In the genomic region with DNA sequence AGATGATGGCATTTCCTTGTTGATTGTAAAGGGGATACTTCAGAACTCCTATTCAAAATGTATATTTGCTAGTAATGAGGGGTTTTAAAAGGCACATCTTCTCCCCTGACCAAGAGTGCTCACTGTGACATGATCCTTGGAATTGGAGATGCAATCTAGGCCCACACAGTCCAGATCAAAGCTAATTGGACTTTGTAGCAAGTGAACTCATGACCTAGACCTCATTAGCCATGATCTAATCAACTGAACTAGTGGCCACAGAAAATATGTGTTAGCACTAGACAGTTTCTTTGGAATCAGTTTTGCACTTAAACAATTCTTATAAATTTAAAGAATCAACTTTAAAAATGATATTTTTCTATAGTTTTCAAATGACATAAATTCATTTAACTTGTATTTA, we compare ENCODE assay signal across 24 mouse cellular contexts.
A peak's percentile ranks its signal among the peaks of the same experiment; 100 is the strongest.
DNase-seq lines count a peak whose midpoint lies in the region; ATAC-seq and TF ChIP-seq lines count a peak whose summit lies in the region.
"Had no signal": no experiment of that assay in that cellular context is flagged by ENCODE, and none has a peak within 500 bp of the region (broad histone marks: within the 10 kb centered on the region; RNA-seq: fewer than 3 reads in every experiment).

No protein-coding gene starts in this region.

- no peaks in the 10 kb centered on the region for H3K27me3 ChIP-seq in intestine, postnatal 0 days (replicated peaks; ENCODE audit: control insufficient read depth, insufficient read depth, low read length)
- no peaks in the 10 kb centered on the region for H3K27me3 ChIP-seq in intestine, embryonic 15.5 days (replicated peaks)
- H3K27me3 ChIP-seq: CH12.LX; embryonic facial prominence, embryonic 13.5 days; embryonic facial prominence, embryonic 15.5 days; forebrain, embryonic 13.5 days; forebrain, embryonic 15.5 days had no signal

- H3K4me3 ChIP-seq in intestine, postnatal 0 days (ENCODE audit: low read depth, low read length): no peak overlapping the region
- H3K4me3 ChIP-seq in intestine, embryonic 15.5 days (replicated peaks): no peak overlapping the region
- H3K4me3 ChIP-seq: embryonic facial prominence, embryonic 13.5 days; embryonic facial prominence, embryonic 15.5 days; forebrain, embryonic 13.5 days; forebrain, embryonic 15.5 days had no signal

- H3K4me1 ChIP-seq in intestine, postnatal 0 days (replicated peaks; ENCODE audit: control insufficient read depth, insufficient read depth, low read length): no peaks in the 10 kb centered on the region
- no peaks in the 10 kb centered on the region for H3K4me1 ChIP-seq in intestine, embryonic 15.5 days (replicated peaks)
- H3K4me1 ChIP-seq: embryonic facial prominence, embryonic 13.5 days; embryonic facial prominence, embryonic 15.5 days; forebrain, embryonic 15.5 days had no signal

- ATAC-seq in intestine, postnatal 0 days: 0 out of 2 replicates have a peak, but pooled peaks have one; percentile 61
- no peak for ATAC-seq in intestine, embryonic 15.5 days
- ATAC-seq: CD4-positive, CD25-positive, alpha-beta regulatory T cell, adult 4 months; forebrain, embryonic 13.5 days; forebrain, embryonic 15.5 days; forebrain, postnatal 0 days had no signal

- no peaks in the 10 kb centered on the region for H3K36me3 ChIP-seq in intestine, postnatal 0 days (ENCODE audit: control insufficient read depth, insufficient read depth)
- H3K36me3 ChIP-seq in intestine, embryonic 15.5 days: no peaks in the 10 kb centered on the region
- H3K36me3 ChIP-seq: embryonic facial prominence, embryonic 13.5 days; embryonic facial prominence, embryonic 15.5 days; forebrain, embryonic 15.5 days; G1E had no signal

- no peak overlapping the region for H3K9ac ChIP-seq in intestine, postnatal 0 days (ENCODE audit: low read depth, low read length)
- no peak overlapping the region for H3K9ac ChIP-seq in intestine, embryonic 15.5 days
- H3K9ac ChIP-seq: embryonic facial prominence, embryonic 13.5 days; embryonic facial prominence, embryonic 15.5 days; forebrain, embryonic 13.5 days; forebrain, embryonic 15.5 days; forebrain, postnatal 0 days had no signal

- peak; percentile 45 for DNase-seq in Muller cell, postnatal 12 days (ENCODE audit: inconsistent ontology term)
- peak; percentile 69 for DNase-seq in retina, postnatal 1 day
- no peak for DNase-seq in heart, adult 8-10 months (ENCODE audit: low spot score)
- DNase-seq: adrenal gland, adult 2 months; adrenal gland, postnatal 10 days; adrenal gland, postnatal 25 days; B cell, adult 2 months; cerebellum, adult 11 months; cerebellum, adult 18-20 months; cerebellum, adult 8-10 months; cerebellum, adult 9-11 months; cerebellum, postnatal 14 days; cerebellum, postnatal 36 days; embryo, embryonic 11 days; forebrain, postnatal 0 days had no signal

- no peak overlapping the region for H3K27ac ChIP-seq in intestine, postnatal 0 days (ENCODE audit: low read depth, low read length)
- H3K27ac ChIP-seq in intestine, embryonic 15.5 days: no peak overlapping the region
- H3K27ac ChIP-seq: embryonic facial prominence, embryonic 13.5 days; embryonic facial prominence, embryonic 15.5 days; forebrain, embryonic 13.5 days; forebrain, embryonic 15.5 days had no signal

- TF ChIP-seq CTCF in intestine, postnatal 0 days (IDR thresholded peaks at IDR 0.05; ENCODE audit: low read depth): no peak

- H3K9me3 ChIP-seq in intestine, postnatal 0 days (ENCODE audit: control insufficient read depth): no peaks in the 10 kb centered on the region
- H3K9me3 ChIP-seq in intestine, embryonic 15.5 days: no peaks in the 10 kb centered on the region
- H3K9me3 ChIP-seq: embryonic facial prominence, embryonic 13.5 days; embryonic facial prominence, embryonic 15.5 days; forebrain, embryonic 13.5 days; forebrain, embryonic 15.5 days; G1E had no signal

- no peak overlapping the region for H3K4me2 ChIP-seq in intestine, postnatal 0 days (replicated peaks; ENCODE audit: low read depth)
- H3K4me2 ChIP-seq in intestine, embryonic 15.5 days (replicated peaks): no peak overlapping the region
- H3K4me2 ChIP-seq: embryonic facial prominence, embryonic 13.5 days; embryonic facial prominence, embryonic 15.5 days; forebrain, embryonic 13.5 days; forebrain, embryonic 15.5 days had no signal
